Mouse (Mus musculus) lung, adult 2 months (tissue): ENCODE data around the gene Mapk7.

ENCODE experiments used
- CTCF ChIP-seq: fragments of 200-500 bp; IDR thresholded peaks from 2 replicates; pipeline ENCODE4 v1.5.1; 2011; ENCODE audit warnings: mild to moderate bottlenecking, low read length, control low read depth; ENCODE audit not compliant: insufficient read depth
- POLR2A ChIP-seq: fragments of 200-500 bp; IDR thresholded peaks from 2 replicates; pipeline ENCODE4 v1.6.1; 2011; ENCODE audit warnings: low read depth, mild to moderate bottlenecking, control low read depth, low read length, borderline replicate concordance; ENCODE audit errors: extremely low read depth

DNA sequence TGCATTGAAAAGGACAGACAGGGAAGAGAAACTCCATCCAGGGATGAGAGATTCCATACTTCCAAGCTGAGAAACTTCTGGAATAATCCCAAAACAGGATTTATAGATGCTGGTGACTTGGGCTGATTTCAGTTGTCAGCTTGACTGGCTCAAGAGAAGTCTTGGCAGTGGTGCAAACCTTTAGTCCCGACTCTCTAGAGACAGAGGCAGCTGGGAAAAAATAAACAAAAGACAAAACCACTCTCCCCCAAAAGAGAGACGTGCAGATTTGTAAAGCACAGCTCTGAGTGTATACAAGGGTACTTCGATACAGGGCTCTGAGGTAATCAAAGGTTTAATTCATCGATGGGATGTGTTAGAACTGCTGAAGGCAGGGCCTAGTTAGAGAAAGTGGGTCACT is 28.8 kb downstream of the Mapk7 start:
- TF ChIP-seq CTCF (no peak), POLR2A (no peak)
